Comparison of ENCODE assay signal across 16 mouse cellular contexts in genomic region chr12:89810146-89810545, GRCm38 (mm10).
"Had no signal": no experiment of that assay in that cellular context is flagged by ENCODE, and none has a peak within 500 bp of the region (broad histone marks: within the 10 kb centered on the region; RNA-seq: fewer than 3 reads in every experiment).

No protein-coding gene starts in this region.

- H3K9me3 ChIP-seq: limb, embryonic 12.5 days; liver, embryonic 13.5 days; lung, embryonic 15.5 days; midbrain, embryonic 12.5 days; stomach, embryonic 15.5 days had no signal

- H3K4me2 ChIP-seq: limb, embryonic 12.5 days; liver, embryonic 13.5 days; lung, embryonic 15.5 days; midbrain, embryonic 12.5 days; stomach, embryonic 15.5 days had no signal

- H3K27me3 ChIP-seq: stomach, embryonic 15.5 days had no signal

- DNase-seq: kidney, adult 9 months; kidney, postnatal 36 days; liver; liver, embryonic 13.5 days; liver, postnatal 0 days; right cerebral cortex, postnatal 14 days; thymus, adult 2 months; thymus, postnatal 25 days had no signal

- H3K9ac ChIP-seq: limb, embryonic 12.5 days; liver, embryonic 13.5 days; liver, postnatal 0 days; lung, embryonic 15.5 days; midbrain, embryonic 12.5 days; stomach, embryonic 15.5 days had no signal

- ATAC-seq: liver, postnatal 0 days had no signal

- H3K27ac ChIP-seq: kidney, postnatal 0 days; layer of hippocampus, adult 2 months; limb, embryonic 12.5 days; liver, embryonic 13.5 days; lung, embryonic 15.5 days; macrophage; midbrain, embryonic 12.5 days; stomach, embryonic 15.5 days had no signal

- H3K4me1 ChIP-seq: liver, embryonic 13.5 days had no signal

- H3K4me3 ChIP-seq: layer of hippocampus, adult 2 months; limb, embryonic 12.5 days; liver, embryonic 13.5 days; lung, embryonic 15.5 days; megakaryocyte, embryonic 14.5 days; midbrain, embryonic 12.5 days; stomach, embryonic 15.5 days had no signal

- H3K36me3 ChIP-seq: limb, embryonic 12.5 days; liver, embryonic 13.5 days; lung, embryonic 15.5 days; midbrain, embryonic 12.5 days; stomach, embryonic 15.5 days had no signal
